Mouse (Mus musculus) left cerebral cortex, postnatal 36 days (tissue): ENCODE data around the gene Rasl11a. TPM values are rescaled to one million over a fixed set of nuclear protein-coding genes. Genes with fewer than 3 reads are reported as not detected.
"Not testable (repeated sequence)": the region's sequence is repeated elsewhere in the genome, so short reads cannot be mapped to it uniquely, and the experiment has no call there.

Source experiments
- DNase-seq, 2 experiments: peaks; one replicate each; pipeline ENCODE4 v3.0.0; 2021 to 2022; ENCODE audit warnings: low spot score in 2 of 2, mixed read lengths in 1 of 2
- intact Hi-C: fragments of 180-260 bp; cut with DNase I; formaldehyde crosslinking; loops from one replicate; pipeline ENCODE4 v1.15.1; 2025
- total RNA-seq, 2 experiments: library from RNA; stranded (reverse); gene quantifications; 2 replicates each; pipeline ENCODE4 v1.2.3; 2021

Rasl11a gene
- total RNA-seq, 2 experiments from 2014 or later, result 6.7 to 9.1 TPM

DNA sequence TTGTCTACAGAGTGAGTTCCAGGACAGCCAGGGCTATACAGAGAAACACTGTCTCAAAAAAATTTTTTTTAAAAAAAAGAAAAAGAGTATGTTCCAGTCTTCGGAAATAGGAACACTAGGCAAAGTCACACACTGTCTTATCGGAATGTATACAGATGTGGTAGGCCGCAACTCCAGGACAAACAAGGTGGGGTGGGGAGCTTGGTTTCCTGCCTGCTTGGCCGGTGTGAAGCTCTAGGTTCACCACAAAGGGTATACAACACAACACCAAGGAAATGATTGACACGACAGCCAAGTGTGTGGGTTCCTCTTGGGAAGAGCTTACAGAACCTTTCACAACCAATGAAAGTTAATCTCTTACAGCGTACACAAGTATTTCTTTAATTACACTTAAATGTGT, 37.4 kb downstream of the Rasl11a start:
- DNase-seq, result no peak
- intact Hi-C loops, result no loop called here

DNA sequence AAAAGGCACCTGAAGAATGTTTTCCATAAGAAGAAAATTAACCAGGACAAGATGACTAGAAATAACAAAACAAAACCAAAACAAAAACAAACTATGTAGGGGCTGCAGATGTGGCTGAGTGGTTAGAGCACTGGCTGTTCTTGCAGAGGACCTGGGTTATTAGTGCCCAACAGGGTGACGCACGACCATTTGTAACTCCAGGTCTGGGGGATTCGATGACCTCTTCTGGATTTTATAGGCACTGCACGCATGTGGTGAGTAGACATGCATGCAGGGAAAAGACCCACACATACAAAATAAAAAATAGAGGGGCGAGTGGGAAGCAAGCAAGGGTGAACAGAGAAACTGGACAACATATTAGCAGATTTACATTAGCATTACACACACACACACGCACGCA, 38.2 kb downstream of the Rasl11a start:
- no peak for DNase-seq
- intact Hi-C loops, result no loop called here

DNA sequence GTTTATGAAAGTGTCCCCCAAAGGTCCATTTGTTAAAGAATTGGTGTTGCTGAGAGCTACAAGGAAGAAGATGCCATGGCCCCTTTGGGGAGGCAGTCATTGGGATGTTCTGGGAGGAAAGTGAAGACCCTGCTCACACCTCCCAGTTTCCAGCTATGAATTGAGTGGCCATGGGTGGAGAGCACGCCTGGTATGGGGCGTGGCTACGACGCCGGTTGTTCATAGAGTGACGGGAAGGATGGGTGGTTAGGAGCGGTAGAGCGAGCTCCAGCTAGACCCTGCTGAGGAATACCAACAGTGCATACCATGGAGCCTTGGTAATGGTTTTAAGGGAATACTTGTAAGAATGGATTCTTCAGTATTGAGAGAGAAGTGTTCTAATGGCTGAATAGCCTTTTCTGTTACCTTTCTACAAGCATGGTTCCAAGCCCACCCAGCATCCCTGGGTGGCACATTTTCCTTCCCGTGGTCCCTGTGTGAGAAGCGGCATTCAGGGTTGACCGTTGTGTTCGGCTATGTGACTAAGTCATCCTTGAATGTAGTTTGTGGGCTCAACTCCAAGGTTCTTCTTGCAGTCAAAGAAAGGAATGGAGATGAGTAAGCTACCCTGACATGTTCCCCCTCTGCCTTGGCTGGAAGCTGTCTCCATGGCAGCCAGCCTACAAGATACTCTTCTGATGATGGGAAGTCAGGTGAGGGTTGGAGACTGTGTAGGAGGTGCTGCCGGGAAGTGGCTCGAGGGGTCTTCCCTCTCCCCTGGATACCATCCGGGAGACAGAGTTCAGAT, 38.8 kb downstream of the Rasl11a start:
- DNase-seq, result no peak
- intact Hi-C loops, result no loop called here

DNA sequence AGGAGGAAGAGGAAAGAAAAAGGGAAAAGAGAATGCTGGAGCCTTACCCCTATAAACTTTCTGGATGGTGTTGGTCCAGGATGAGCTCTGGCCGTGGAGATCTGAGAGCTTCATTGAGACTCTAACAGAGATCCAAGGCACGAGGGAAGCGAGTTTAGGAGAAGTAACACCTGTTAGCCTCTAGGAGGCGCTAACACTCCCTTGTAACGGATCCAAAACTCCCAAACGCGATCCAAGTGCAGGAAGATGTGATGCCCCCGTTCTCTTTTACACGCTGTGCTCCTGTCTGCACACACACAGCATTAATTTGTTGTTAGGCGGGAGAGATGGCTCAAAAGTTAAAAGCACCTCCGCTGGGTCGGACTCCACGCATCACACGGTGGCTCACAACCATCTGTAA, 46.3 kb downstream of the Rasl11a start:
- DNase-seq, result no peak
- intact Hi-C loops, result no loop called here

DNA sequence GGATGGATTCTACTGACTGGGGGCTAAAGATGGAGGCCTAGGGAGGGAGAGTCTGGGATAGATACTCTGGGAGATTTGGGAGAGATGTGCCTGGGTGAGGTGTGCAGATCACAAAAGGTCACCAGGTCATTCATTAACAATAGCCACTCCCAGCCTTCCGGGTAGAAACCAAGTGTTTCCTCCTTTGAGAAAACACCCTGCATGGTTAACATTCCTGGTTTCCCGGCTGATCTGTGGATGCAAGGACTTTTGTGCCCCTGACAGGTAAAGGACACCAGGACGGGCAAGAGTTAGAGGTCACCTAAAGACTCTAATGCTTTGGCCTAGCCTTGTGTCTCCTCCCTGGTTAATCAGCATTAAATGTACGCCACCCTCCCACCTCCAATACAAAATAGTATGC, 48.0 kb downstream of the Rasl11a start:
- DNase-seq, result no peak
- intact Hi-C loops, result no loop called here

DNA sequence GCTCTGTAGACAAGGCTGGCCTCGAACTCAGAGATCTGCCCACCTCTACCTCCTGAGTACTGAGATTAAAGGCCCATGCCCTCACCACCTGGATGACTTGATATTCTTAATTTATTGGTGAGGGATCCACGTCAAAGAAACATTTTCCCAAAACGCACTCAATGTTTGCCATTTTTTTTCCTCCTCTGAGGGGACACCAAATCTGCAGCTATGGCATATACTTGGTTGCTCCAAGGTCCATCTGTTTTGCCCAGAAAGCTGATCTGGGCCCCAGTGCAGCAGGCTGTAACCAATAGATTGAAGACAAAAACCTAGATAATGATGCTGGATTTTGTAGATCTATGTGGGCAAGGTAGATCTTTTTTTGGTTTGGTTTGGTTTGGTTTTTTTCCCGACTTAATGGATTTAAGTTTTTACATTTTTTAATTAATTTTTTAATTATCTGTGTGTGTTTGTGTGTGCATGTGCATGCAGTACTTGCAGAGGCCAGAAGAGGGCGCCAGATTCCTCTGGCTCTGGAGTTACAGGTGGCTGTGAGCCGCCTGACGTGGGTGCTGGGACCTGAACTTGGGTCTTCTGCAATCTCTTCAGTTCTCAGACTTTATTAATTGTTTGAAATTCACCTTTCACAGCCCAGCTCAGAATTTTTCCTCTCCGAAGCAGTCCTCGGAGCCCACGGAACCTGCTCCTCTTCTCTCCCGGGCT, 48.8 kb downstream of the Rasl11a start:
- no peak for DNase-seq
- intact Hi-C loops, result no loop called here

DNA sequence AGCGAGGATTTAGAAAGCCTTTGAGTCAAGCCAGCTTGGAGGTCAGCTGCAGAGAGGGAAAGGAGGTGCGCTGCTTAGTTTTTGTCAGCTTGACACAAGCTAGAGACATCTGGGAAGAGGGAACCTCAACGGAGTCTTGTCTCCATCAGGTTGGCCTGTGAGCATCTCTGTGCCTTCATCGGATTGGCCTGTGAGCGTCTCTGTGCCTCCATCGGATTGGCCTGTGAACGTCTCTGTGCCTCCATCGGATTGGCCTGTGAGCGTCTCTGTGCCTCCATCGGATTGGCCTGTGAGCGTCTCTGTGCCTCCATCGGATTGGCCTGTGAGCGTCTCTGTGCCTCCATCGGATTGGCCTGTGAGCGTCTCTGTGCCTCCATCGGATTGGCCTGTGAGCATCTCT, 50.8 kb downstream of the Rasl11a start:
- DNase-seq, result not testable (repeated sequence)
- intact Hi-C loops, result loop anchor here (5.0 kb wide), 1 partner anchor 48 kb away; the partner anchor contains the start of gene Rasl11a

DNA sequence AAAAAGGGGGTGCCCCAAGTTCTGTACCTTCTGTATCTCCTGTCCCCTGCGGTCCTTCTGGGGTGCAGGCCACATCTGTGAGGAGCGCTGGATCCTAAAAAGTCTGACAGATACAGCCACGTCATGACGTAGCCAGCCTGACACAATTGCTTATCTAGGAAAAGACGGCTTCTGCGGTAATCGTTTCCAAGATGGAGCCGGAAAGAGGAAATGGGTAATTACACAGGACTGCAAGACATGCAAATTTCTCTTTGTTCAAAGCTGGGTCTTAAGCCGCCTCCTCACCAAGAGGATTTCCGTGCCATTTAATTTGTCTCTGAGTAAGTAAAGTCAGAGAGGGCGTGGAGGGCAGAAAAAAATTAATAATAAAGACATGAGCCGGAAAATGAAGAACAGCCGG, 52.1 kb downstream of the Rasl11a start:
- intact Hi-C loops, result loop anchor here (5.0 kb wide), 1 partner anchor 50 kb away; the partner anchor contains the start of gene Rasl11a
- DNase-seq, result no peak

Other genes with a start within 250 kb of the Rasl11a start
- gene Usp12, start 50.1 kb upstream of the Rasl11a start, total RNA-seq, result 10 to 100 TPM; 56.2 to 57.8 TPM
- 100 to 1,000 TPM; 164 to 189 TPM for gene Rpl21, start 12.2 kb upstream of the Rasl11a start, total RNA-seq
- gene Gtf3a, start 103.6 kb downstream of the Rasl11a start, total RNA-seq, result 10 to 100 TPM; 21.0 to 27.2 TPM
- gene Mtif3, start 118.7 kb downstream of the Rasl11a start, total RNA-seq, result 10 to 100 TPM; 18.5 to 19.9 TPM
- 1 to 10 TPM; 5.0 to 5.8 TPM for gene Lnx2, start 231.5 kb downstream of the Rasl11a start, total RNA-seq
- 10 to 100 TPM; 61.3 to 78.1 TPM for gene Polr1d, start 232.0 kb downstream of the Rasl11a start, total RNA-seq